Mouse (Mus musculus) liver, embryonic 13.5 days (tissue): ENCODE measurements at regions not wholly inside any gene's neighbourhood (a gene's known extent, or its start where the extent isn't known, plus 50 kb on each side); places are given as distances from the start of the nearest gene placed in this dataset.

Source experiments
- ATAC-seq: fragments of 200-750 bp; cut with Nextera tagmentation; 2 replicates; pipeline ENCODE4 v1.8.0; 2017; ENCODE audit warnings: low read depth, mild to moderate bottlenecking, moderate number of reproducible peaks, moderate library complexity
- DNase-seq: peaks from one replicate; pipeline ENCODE4 v3.0.0; 2022
- H3K27ac ChIP-seq: fragments of 300-500 bp; sonication (generic); 2 replicates; pipeline ENCODE4 v1.5.1; 2015; ENCODE audit warnings: moderate library complexity, mild to moderate bottlenecking, inconsistent platforms
- H3K27me3 ChIP-seq: fragments of 300-500 bp; sonication (generic); 2 replicates; pipeline ENCODE4 v1.6.1; 2015; ENCODE audit warnings: mild to moderate bottlenecking, inconsistent platforms
- H3K36me3 ChIP-seq: fragments of 300-500 bp; sonication (generic); 2 replicates; pipeline ENCODE4 v1.6.1; 2015; ENCODE audit warnings: mild to moderate bottlenecking, inconsistent platforms
- H3K4me1 ChIP-seq: fragments of 300-500 bp; sonication (generic); replicated peaks from 2 replicates; pipeline ENCODE4 v1.6.1; 2015; ENCODE audit warnings: inconsistent platforms
- H3K4me2 ChIP-seq: fragments of 300-500 bp; sonication (generic); 2 replicates; pipeline ENCODE4 v1.6.1; 2015; ENCODE audit warnings: inconsistent platforms, mild to moderate bottlenecking, moderate library complexity
- H3K4me3 ChIP-seq: fragments of 300-500 bp; sonication (generic); replicated peaks from 2 replicates; pipeline ENCODE4 v1.5.1; 2015; ENCODE audit warnings: mild to moderate bottlenecking, inconsistent platforms
- H3K9ac ChIP-seq: fragments of 300-500 bp; sonication (generic); 2 replicates; pipeline ENCODE4 v1.6.1; 2015; ENCODE audit warnings: mild to moderate bottlenecking, inconsistent platforms
- H3K9me3 ChIP-seq: fragments of 300-500 bp; sonication (generic); replicated peaks from 2 replicates; pipeline ENCODE4 v1.6.1; 2016; ENCODE audit warnings: inconsistent platforms
- WGBS: fragments of 180-500 bp; shearing (Covaris S2); methylation state at CpG from one replicate; pipeline ENCODE4 v1.1.7; 2015; ENCODE audit not compliant: insufficient replicate concordance; 5-methylcytosine and 5-hydroxymethylcytosine counted together

GRCm38 (mm10) chr9:47374086-47374485 lies 155.9 kb upstream of the Cadm1 start:
- Histone ChIP-seq H3K4me1 (peaks cover 6% of the 10 kb centered on the region; the same call in 1 of the 2 replicates), H3K9me3 (no peaks in the 10 kb centered on the region), H3K4me3 (no peak overlapping the region), H3K4me2 (no peak overlapping the region), H3K36me3 (no peaks in the 10 kb centered on the region), H3K27me3 (0 out of 2 replicates have a peak, but pooled peaks cover 2% of the 10 kb centered on the region), H3K27ac (no peak overlapping the region), H3K9ac (no peak overlapping the region)
- DNase-seq (no peak), ATAC-seq (no peak)
- WGBS: 80% methylated on average over 7 of the region's 7 CpGs

- Histone ChIP-seq H3K9me3 (no peaks in the 10 kb centered on the region), H3K27ac (no peak overlapping the region), H3K36me3 (no peaks in the 10 kb centered on the region), H3K4me3 (no peak overlapping the region), H3K27me3 (no peaks in the 10 kb centered on the region), H3K4me2 (no peak overlapping the region), H3K4me1 (peaks cover 9% of the 10 kb centered on the region; the same call in 1 of the 2 replicates), H3K9ac (no peak overlapping the region)
- DNase-seq: no peak
- ATAC-seq: no peak
- WGBS: 60% methylated on average over 1 of the region's 1 CpGs
Observed at GRCm38 (mm10) chr9:47376645-47377044, 153.3 kb upstream of the Cadm1 start.

GRCm38 (mm10) chr9:47378541-47378940 lies 151.4 kb upstream of the Cadm1 start:
- 0 out of 2 replicates have a peak, but pooled peaks have one; percentile 34 for ATAC-seq
- WGBS: 36% methylated on average over 5 of the region's 5 CpGs

GRCm38 (mm10) chr9:47380361-47380760 lies 149.6 kb upstream of the Cadm1 start:
- H3K27me3 ChIP-seq: no peaks in the 10 kb centered on the region

More at GRCm38 (mm10) chr9:47378541-47378940, 151.4 kb upstream of the Cadm1 start:
- no peak overlapping the region for H3K9ac ChIP-seq
- H3K27ac ChIP-seq: no peak overlapping the region
- no peak overlapping the region for H3K4me2 ChIP-seq
- no peak overlapping the region for H3K4me3 ChIP-seq
- H3K36me3 ChIP-seq: no peaks in the 10 kb centered on the region
- H3K27me3 ChIP-seq: no peaks in the 10 kb centered on the region
- no peaks in the 10 kb centered on the region for H3K9me3 ChIP-seq
- DNase-seq: no peak
- H3K4me1 ChIP-seq: peaks cover 9% of the 10 kb centered on the region; the same call in 1 of the 2 replicates

GRCm38 (mm10) chr9:47384185-47384854 lies 145.7 kb upstream of the Cadm1 start:
- DNase-seq (no peak), ATAC-seq (no peak)
- 34% methylated on average over 4 of the region's 4 CpGs for WGBS
- Histone ChIP-seq H3K27me3 (no peaks in the 10 kb centered on the region), H3K4me3 (no peak overlapping the region), H3K36me3 (no peaks in the 10 kb centered on the region), H3K4me1 (0 out of 2 replicates have a peak, but pooled peaks cover 2% of the 10 kb centered on the region), H3K9me3 (no peaks in the 10 kb centered on the region), H3K4me2 (no peak overlapping the region), H3K9ac (no peak overlapping the region), H3K27ac (no peak overlapping the region)

More at GRCm38 (mm10) chr9:47380361-47380760, 149.6 kb upstream of the Cadm1 start:
- no peak overlapping the region for H3K9ac ChIP-seq
- H3K4me2 ChIP-seq: no peak overlapping the region
- H3K4me1 ChIP-seq: peaks cover 9% of the 10 kb centered on the region; the same call in 1 of the 2 replicates
- H3K9me3 ChIP-seq: no peaks in the 10 kb centered on the region
- H3K4me3 ChIP-seq: no peak overlapping the region
- WGBS: 59% methylated on average over 7 of the region's 7 CpGs
- ATAC-seq: no peak
- DNase-seq: no peak
- H3K36me3 ChIP-seq: no peaks in the 10 kb centered on the region
- H3K27ac ChIP-seq: no peak overlapping the region

- Histone ChIP-seq H3K4me3 (no peak overlapping the region), H3K27me3 (no peaks in the 10 kb centered on the region), H3K9me3 (no peaks in the 10 kb centered on the region), H3K4me1 (no peaks in the 10 kb centered on the region), H3K36me3 (no peaks in the 10 kb centered on the region), H3K27ac (no peak overlapping the region), H3K9ac (no peak overlapping the region), H3K4me2 (no peak overlapping the region)
- no peak for DNase-seq
- ATAC-seq: no peak
- 79% methylated on average over 11 of the region's 11 CpGs for WGBS
Observed at GRCm38 (mm10) chr9:47386646-47387045, 143.3 kb upstream of the Cadm1 start.

- H3K4me2 ChIP-seq: no peak overlapping the region
- no peaks in the 10 kb centered on the region for H3K36me3 ChIP-seq
- H3K27me3 ChIP-seq: no peaks in the 10 kb centered on the region
- no peak for DNase-seq
- H3K4me3 ChIP-seq: no peak overlapping the region
- no peaks in the 10 kb centered on the region for H3K9me3 ChIP-seq
- no peak overlapping the region for H3K9ac ChIP-seq
- H3K4me1 ChIP-seq: no peaks in the 10 kb centered on the region
- no peak overlapping the region for H3K27ac ChIP-seq
- WGBS: 50% methylated on average over 4 of the region's 4 CpGs
- no peak for ATAC-seq
Observed at GRCm38 (mm10) chr9:47387221-47387620, 142.8 kb upstream of the Cadm1 start.

GRCm38 (mm10) chr9:47387716-47388300 lies 142.2 kb upstream of the Cadm1 start:
- no peak overlapping the region for H3K9ac ChIP-seq
- no peaks in the 10 kb centered on the region for H3K36me3 ChIP-seq
- H3K27ac ChIP-seq: no peak overlapping the region
- H3K4me3 ChIP-seq: no peak overlapping the region
- H3K9me3 ChIP-seq: no peaks in the 10 kb centered on the region
- ATAC-seq (no peak), DNase-seq (no peak)
- 50% methylated on average over 8 of the region's 8 CpGs for WGBS
- no peaks in the 10 kb centered on the region for H3K27me3 ChIP-seq
- no peak overlapping the region for H3K4me2 ChIP-seq
- no peaks in the 10 kb centered on the region for H3K4me1 ChIP-seq

GRCm38 (mm10) chr9:47389901-47390300 lies 140.1 kb upstream of the Cadm1 start:
- Histone ChIP-seq H3K27me3 (no peaks in the 10 kb centered on the region), H3K4me2 (no peak overlapping the region), H3K9me3 (no peaks in the 10 kb centered on the region), H3K4me3 (no peak overlapping the region), H3K27ac (no peak overlapping the region), H3K36me3 (no peaks in the 10 kb centered on the region), H3K4me1 (no peaks in the 10 kb centered on the region), H3K9ac (no peak overlapping the region)
- 70% methylated on average over 6 of the region's 6 CpGs for WGBS
- ATAC-seq (no peak), DNase-seq (no peak)

GRCm38 (mm10) chr9:47391669-47392068 lies 138.3 kb upstream of the Cadm1 start:
- Histone ChIP-seq H3K9me3 (no peaks in the 10 kb centered on the region), H3K9ac (no peak overlapping the region), H3K27ac (no peak overlapping the region), H3K4me2 (no peak overlapping the region), H3K4me1 (no peaks in the 10 kb centered on the region), H3K36me3 (no peaks in the 10 kb centered on the region), H3K4me3 (no peak overlapping the region), H3K27me3 (no peaks in the 10 kb centered on the region)
- WGBS: 61% methylated on average over 5 of the region's 5 CpGs
- no peak for ATAC-seq
- no peak for DNase-seq

GRCm38 (mm10) chr9:47399598-47399997 lies 130.4 kb upstream of the Cadm1 start:
- no peak overlapping the region for H3K27ac ChIP-seq
- H3K9ac ChIP-seq: no peak overlapping the region
- no peaks in the 10 kb centered on the region for H3K36me3 ChIP-seq
- peaks cover 12% of the 10 kb centered on the region; the same call in 1 of the 2 replicates for H3K4me1 ChIP-seq
- H3K27me3 ChIP-seq: 0 out of 2 replicates have a peak, but pooled peaks cover 2% of the 10 kb centered on the region
- H3K9me3 ChIP-seq: no peaks in the 10 kb centered on the region
- no peak overlapping the region for H3K4me3 ChIP-seq
- 4% methylated on average over 2 of the region's 2 CpGs for WGBS
- H3K4me2 ChIP-seq: no peak overlapping the region
- ATAC-seq: no peak
- DNase-seq: no peak
